ENCODE assay signal across 36 mouse cellular contexts in genomic region chr16:75905324-75905723, GRCm38 (mm10).
"Had no signal": no experiment of that assay in that cellular context is flagged by ENCODE, and none has a peak within 500 bp of the region (broad histone marks: within the 10 kb centered on the region; RNA-seq: fewer than 3 reads in every experiment).

No protein-coding gene starts in this region.

- ATAC-seq: hindbrain, embryonic 16.5 days; hindbrain, postnatal 0 days; inflammation-experienced regulatory T-cells, adult 6 months; intestine, embryonic 15.5 days; intestine, embryonic 16.5 days; intestine, postnatal 0 days had no signal

- H3K36me3 ChIP-seq: heart, embryonic 10.5 days; heart, embryonic 12.5 days; heart, embryonic 13.5 days; heart, embryonic 15.5 days; hindbrain, embryonic 10.5 days; hindbrain, embryonic 12.5 days; hindbrain, embryonic 13.5 days; hindbrain, embryonic 15.5 days; intestine, embryonic 15.5 days; kidney, embryonic 15.5 days had no signal

- H3K27ac ChIP-seq: heart, embryonic 10.5 days; heart, embryonic 13.5 days; heart, embryonic 15.5 days; hindbrain, embryonic 10.5 days; hindbrain, embryonic 12.5 days; hindbrain, embryonic 13.5 days; hindbrain, embryonic 14.5 days; hindbrain, embryonic 15.5 days; hindbrain, postnatal 0 days; intestine, embryonic 15.5 days; kidney, embryonic 15.5 days; kidney, postnatal 0 days; layer of hippocampus, adult 2 months; left cerebral cortex, adult 2 months had no signal

- DNase-seq: heart, postnatal 10 days; heart, postnatal 14 days; heart, postnatal 36 days; heart, postnatal 4 days; kidney, adult 11 months; kidney, adult 18-20 months; kidney, adult 2 months; kidney, adult 8-10 months; kidney, adult 9 months; kidney, postnatal 10 days; kidney, postnatal 14 days; kidney, postnatal 25 days; kidney, postnatal 36 days; kidney, postnatal 4 days; layer of hippocampus, adult 9-11 months; layer of hippocampus, postnatal 36 days had no signal

- H3K9me3 ChIP-seq: heart, embryonic 10.5 days; heart, embryonic 12.5 days; heart, embryonic 13.5 days; heart, embryonic 15.5 days; hindbrain, embryonic 10.5 days; hindbrain, embryonic 12.5 days; hindbrain, embryonic 13.5 days; hindbrain, embryonic 15.5 days; intestine, embryonic 15.5 days; kidney, embryonic 15.5 days had no signal

- H3K27me3 ChIP-seq: heart, embryonic 12.5 days; heart, embryonic 13.5 days; heart, embryonic 15.5 days; hindbrain, embryonic 12.5 days; hindbrain, embryonic 13.5 days; hindbrain, embryonic 15.5 days; intestine, embryonic 15.5 days; kidney, embryonic 15.5 days had no signal

- H3K4me1 ChIP-seq: heart, embryonic 10.5 days; heart, embryonic 12.5 days; heart, embryonic 13.5 days; heart, embryonic 15.5 days; hindbrain, embryonic 10.5 days; hindbrain, embryonic 12.5 days; hindbrain, embryonic 13.5 days; hindbrain, embryonic 15.5 days; intestine, embryonic 15.5 days; kidney, embryonic 15.5 days had no signal

- H3K4me3 ChIP-seq: heart, embryonic 10.5 days; heart, embryonic 12.5 days; heart, embryonic 13.5 days; heart, embryonic 15.5 days; hindbrain, embryonic 10.5 days; hindbrain, embryonic 12.5 days; hindbrain, embryonic 13.5 days; hindbrain, embryonic 15.5 days; intestine, embryonic 15.5 days; kidney, embryonic 15.5 days; layer of hippocampus, adult 2 months; left cerebral cortex, adult 2 months had no signal

- H3K4me2 ChIP-seq: heart, embryonic 11.5 days; heart, embryonic 12.5 days; heart, embryonic 13.5 days; heart, embryonic 15.5 days; hindbrain, embryonic 12.5 days; hindbrain, embryonic 13.5 days; hindbrain, embryonic 14.5 days; hindbrain, embryonic 15.5 days; intestine, embryonic 15.5 days; kidney, embryonic 15.5 days had no signal

- H3K9ac ChIP-seq: heart, embryonic 12.5 days; heart, embryonic 13.5 days; heart, embryonic 15.5 days; hindbrain, embryonic 12.5 days; hindbrain, embryonic 13.5 days; hindbrain, embryonic 14.5 days; hindbrain, embryonic 15.5 days; intestine, embryonic 15.5 days; kidney, embryonic 15.5 days had no signal
